Mouse (Mus musculus) embryonic fibroblast, embryonic 13.5 days (primary cell): Measurements from ENCODE around the gene Gpr137b. TPM values are rescaled to one million over a fixed set of nuclear protein-coding genes. Genes with fewer than 3 reads are reported as not detected.
"Not testable (repeated sequence)": the region's sequence is repeated elsewhere in the genome, so short reads cannot be mapped to it uniquely, and the experiment has no call there.

Experiments
- H3K27ac ChIP-seq: 2 replicates; pipeline ENCODE4 v1.5.1; 2012; ENCODE audit warnings: low read length, control low read depth, inconsistent platforms; ENCODE audit not compliant: insufficient read depth
- H3K4me1 ChIP-seq: 2 replicates; pipeline ENCODE4 v1.6.1; 2011; ENCODE audit warnings: low read length; ENCODE audit not compliant: control insufficient read depth, insufficient read depth
- H3K4me3 ChIP-seq: 2 replicates; pipeline ENCODE4 v1.5.1; 2011; ENCODE audit warnings: mild to moderate bottlenecking, control low read depth, low read length; ENCODE audit not compliant: insufficient read depth
- CTCF ChIP-seq: IDR thresholded peaks from 2 replicates; pipeline ENCODE4 v1.5.1; 2011; ENCODE audit warnings: mild to moderate bottlenecking, control low read depth, low read length, moderate library complexity, borderline replicate concordance; ENCODE audit not compliant: insufficient read depth
- POLR2A ChIP-seq: IDR thresholded peaks from 2 replicates; pipeline ENCODE4 v1.6.1; 2011; ENCODE audit warnings: low read depth, mild to moderate bottlenecking, control low read depth, low read length, moderate library complexity
- polyA plus RNA-seq: library from polyadenylated mRNA; stranded (reverse); fragments of >200 nt; gene quantifications from 2 replicates; pipeline ENCODE4 v1.2.4, GENCODE M21; 2011; ENCODE audit warnings: low read depth; ENCODE audit not compliant: missing spikeins, insufficient read length

The Gpr137b gene
- 25.0 and 27.7 TPM in 2 replicates for polyA plus RNA-seq

- H3K4me3 ChIP-seq, result peak within 1 kb of the TSS; percentile 39
- H3K4me1 ChIP-seq, H3K27ac ChIP-seq: not testable (repeated sequence)
- TF ChIP-seq POLR2A, result 0 out of 2 replicates have a peak, but pooled peaks have one; percentile 16
Measured at GRCm38 (mm10) chr13:13393228-13394095, at the start of gene Gpr137b. TSS of gene Gpr137b (minus strand) at chr13:13394014.

- H3K4me1 ChIP-seq, H3K27ac ChIP-seq: not testable (repeated sequence)
- peak overlapping the region; percentile 47 for H3K4me3 ChIP-seq
Measured at GRCm38 (mm10) chr13:13438112-13438953, 44.5 kb upstream of the Gpr137b start.

DNA sequence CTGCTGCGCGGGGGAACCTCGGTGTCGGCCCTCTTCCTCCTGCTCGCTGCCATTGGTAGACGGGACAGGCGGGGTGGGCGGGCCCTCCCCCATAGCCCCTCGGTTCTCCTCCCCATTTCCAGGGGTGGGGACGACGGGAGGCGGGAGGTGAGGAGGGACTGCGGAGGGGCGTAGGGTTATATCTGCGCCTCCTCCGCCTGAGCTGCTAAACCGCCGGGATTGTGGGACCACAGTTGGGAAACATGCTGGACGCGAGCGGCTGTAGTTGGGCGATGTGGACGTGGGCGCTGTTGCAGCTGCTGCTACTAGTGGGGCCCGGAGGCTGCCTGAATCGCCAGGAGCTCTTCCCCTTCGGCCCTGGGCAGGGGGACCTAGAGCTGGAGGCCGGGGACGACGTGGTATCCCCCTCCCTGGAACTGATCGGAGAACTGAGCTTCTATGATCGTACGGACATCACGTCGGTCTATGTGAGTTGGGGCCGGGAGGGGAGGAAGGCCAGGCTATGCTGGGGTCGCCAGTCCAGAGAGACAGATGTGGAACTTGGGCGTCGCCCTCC, 43.7 kb upstream of the Gpr137b start, which contains the start of gene Nid1:
Nid1 (plus strand) TSS at position 92 of the 556 bp plus-strand sequence.
- H3K4me1 ChIP-seq, H3K27ac ChIP-seq: not testable (repeated sequence)
- peak within 1 kb of the TSS; percentile 47 for H3K4me3 ChIP-seq

DNA sequence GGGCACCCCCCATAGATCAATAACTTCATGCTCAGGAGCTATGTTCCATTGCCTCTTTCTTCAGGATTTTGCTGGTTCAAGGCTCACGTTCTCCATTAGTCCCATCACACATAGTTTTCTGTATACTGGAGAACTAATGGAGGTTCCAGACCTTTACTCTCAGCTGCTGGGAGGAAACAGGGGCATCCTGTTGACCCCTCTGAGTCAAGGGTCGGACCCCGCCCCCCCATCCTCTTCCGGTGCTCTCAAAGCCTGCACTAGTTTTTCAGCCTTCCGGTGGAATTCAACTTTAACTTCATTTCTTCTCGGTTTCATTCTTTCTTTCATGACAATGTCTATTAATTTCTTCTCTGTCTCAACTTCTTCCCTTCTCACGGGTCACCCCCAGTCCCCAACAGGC, 42.3 kb upstream of the Gpr137b start:
- H3K4me1 ChIP-seq, H3K4me3 ChIP-seq, H3K27ac ChIP-seq: not testable (repeated sequence)

DNA sequence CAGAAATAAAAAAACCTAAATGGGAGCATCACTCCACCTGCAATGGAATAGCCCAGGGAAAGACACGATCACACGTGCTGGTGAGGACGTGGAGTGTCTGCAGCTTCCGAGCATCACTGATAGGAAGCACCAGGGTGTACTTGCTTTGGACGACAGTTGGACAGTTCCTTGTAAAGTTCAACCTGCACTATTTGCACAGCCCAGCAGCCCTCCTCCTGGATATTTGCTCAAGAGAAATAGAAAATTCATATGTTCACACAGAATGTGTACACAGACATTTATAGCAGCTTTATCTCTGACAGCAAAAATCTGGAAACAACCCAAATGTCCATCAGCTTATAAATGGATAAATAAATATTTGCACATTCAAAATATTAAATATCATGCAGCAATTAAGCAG, 29.5 kb upstream of the Gpr137b start:
- not testable (repeated sequence) for H3K4me3 ChIP-seq, H3K27ac ChIP-seq, H3K4me1 ChIP-seq

- not testable (repeated sequence) for H3K4me1 ChIP-seq, H3K4me3 ChIP-seq, H3K27ac ChIP-seq
Measured at GRCm38 (mm10) chr13:13418859-13419258, 25.0 kb upstream of the Gpr137b start.

DNA sequence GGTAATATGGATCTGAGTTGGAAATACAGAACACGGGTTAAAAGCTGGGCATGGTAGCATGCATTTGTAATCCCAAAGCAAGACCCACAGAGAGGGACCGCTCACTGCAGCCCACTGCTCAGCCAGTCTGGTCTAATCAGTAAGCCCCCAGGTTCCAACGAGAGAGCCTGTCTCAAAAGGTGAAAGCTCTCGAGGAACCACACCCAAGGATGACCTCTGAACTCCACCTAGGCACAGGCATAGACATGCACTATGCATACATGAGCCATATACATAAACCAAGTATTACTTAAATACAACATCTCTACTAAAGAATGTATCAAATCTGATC, 22.2 kb upstream of the Gpr137b start:
- H3K4me1 ChIP-seq, H3K27ac ChIP-seq, H3K4me3 ChIP-seq: not testable (repeated sequence)

DNA sequence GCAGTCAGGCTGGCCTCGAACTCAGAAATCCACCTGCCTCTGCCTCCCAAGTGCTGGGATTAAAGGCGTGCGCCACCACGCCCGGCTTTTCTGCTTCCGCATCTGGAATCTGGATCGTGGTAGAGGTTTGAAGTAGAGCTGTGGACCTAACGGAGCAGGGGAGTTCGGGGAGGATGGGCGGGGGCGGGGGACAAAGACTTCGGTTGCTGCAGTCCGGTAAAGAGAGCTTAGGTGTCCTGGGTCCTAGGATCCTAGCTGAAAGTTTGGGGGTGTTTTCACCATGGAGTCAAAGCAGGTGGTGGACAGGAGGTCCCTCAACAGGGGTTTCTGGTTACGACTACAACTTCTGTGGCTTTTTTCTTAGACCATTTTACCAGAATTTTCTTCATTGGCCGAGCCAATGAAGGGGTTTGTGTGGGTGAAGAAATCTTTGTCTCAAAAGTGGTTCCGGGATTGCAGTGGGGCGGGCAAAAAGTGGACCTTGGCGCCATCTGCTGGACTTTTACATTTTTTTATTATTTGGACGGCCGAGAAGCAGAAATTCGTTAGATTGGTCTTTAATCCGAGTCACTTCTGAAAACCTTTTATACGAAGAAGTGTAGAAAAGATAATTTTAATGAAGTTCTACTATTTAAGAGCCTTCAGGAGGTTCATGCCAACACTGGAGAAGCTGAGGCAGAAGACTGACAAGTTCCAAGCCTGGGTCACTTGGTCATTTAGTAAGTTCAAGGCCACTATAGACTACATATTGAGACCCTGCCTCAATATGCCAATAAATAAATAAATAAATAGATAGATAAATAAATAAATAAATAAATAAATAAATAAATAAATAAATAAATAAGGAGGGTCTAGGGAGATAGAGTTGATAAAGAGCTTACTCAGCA, 21.5 kb upstream of the Gpr137b start:
- not testable (repeated sequence) for H3K4me3 ChIP-seq, H3K27ac ChIP-seq, H3K4me1 ChIP-seq
- 0 out of 2 replicates have a peak, but pooled peaks have one; percentile 4 for TF ChIP-seq CTCF

- Histone ChIP-seq H3K4me1 (no peaks in the 10 kb centered on the region), H3K4me3 (no peak overlapping the region), H3K27ac (no peak overlapping the region)
- TF ChIP-seq POLR2A, result no peak
Measured at GRCm38 (mm10) chr13:13414206-13414605, 20.4 kb upstream of the Gpr137b start.

GRCm38 (mm10) chr13:13405511-13405910, 11.7 kb upstream of the Gpr137b start:
- H3K27ac ChIP-seq, H3K4me3 ChIP-seq, H3K4me1 ChIP-seq: not testable (repeated sequence)

GRCm38 (mm10) chr13:13404517-13405155, 10.8 kb upstream of the Gpr137b start:
- not testable (repeated sequence) for H3K4me1 ChIP-seq, H3K27ac ChIP-seq, H3K4me3 ChIP-seq

GRCm38 (mm10) chr13:13403839-13404238, 10.0 kb upstream of the Gpr137b start:
- not testable (repeated sequence) for H3K4me3 ChIP-seq, H3K27ac ChIP-seq, H3K4me1 ChIP-seq

- not testable (repeated sequence) for H3K27ac ChIP-seq, H3K4me1 ChIP-seq, H3K4me3 ChIP-seq
Measured at GRCm38 (mm10) chr13:13403366-13403765, 9.6 kb upstream of the Gpr137b start.

DNA sequence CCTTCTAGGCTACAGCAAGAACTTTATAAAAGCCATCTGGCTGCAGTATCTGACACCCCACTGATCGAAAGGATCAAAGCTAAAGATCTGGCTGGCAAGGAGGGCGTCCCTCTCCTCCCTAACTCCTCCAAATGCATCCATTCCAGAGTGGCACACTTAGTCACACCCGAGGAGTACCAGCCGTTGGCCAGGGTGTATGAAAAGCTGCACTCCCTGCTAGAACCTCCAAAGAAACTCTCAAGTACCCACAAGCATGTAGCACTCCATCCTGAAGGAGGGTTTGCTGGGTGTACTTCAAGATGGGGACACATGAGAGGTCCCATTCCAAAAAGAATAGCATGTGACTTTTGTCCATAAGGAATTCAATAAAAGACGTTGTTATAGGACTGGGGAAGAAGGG, 9.0 kb upstream of the Gpr137b start:
- H3K4me1 ChIP-seq, H3K4me3 ChIP-seq, H3K27ac ChIP-seq: not testable (repeated sequence)
